Mouse (Mus musculus) liver, adult 2 months (tissue): ENCODE measurements around the gene Slc16a10.

Experiments
- CTCF ChIP-seq: fragments of 200-500 bp; IDR thresholded peaks from 2 replicates; pipeline ENCODE4 v1.5.1; 2011; ENCODE audit warnings: low read depth, low read length, control low read depth
- POLR2A ChIP-seq: fragments of 200-500 bp; IDR thresholded peaks from 2 replicates; pipeline ENCODE4 v1.6.1; 2011; ENCODE audit warnings: low read length, control low read depth; ENCODE audit not compliant: insufficient read depth; ENCODE audit errors: extremely low read depth

GRCm38 (mm10) chr10:40090504-40091428 is 51.3 kb downstream of the Slc16a10 start:
- TF ChIP-seq CTCF, result no peak
- no peak for TF ChIP-seq POLR2A
